Mouse (Mus musculus) midbrain, postnatal 0 days (tissue): ENCODE results near the gene Tescl. TPM values are rescaled to one million over a fixed set of nuclear protein-coding genes. Genes with fewer than 3 reads are reported as not detected.

ENCODE experiments used
- ATAC-seq: fragments of 200-750 bp; cut with Nextera tagmentation; 2 replicates; pipeline ENCODE4 v1.8.0; 2017; ENCODE audit warnings: moderate number of reproducible peaks, mild to moderate bottlenecking, moderate TSS enrichment, moderate library complexity; ENCODE audit not compliant: low FRiP score
- DNase-seq: peaks from one replicate; pipeline ENCODE4 v3.0.0-alpha.2; 2015; ENCODE audit warnings: low spot score
- H3K27ac ChIP-seq: fragments of 300-500 bp; sonication (generic); 2 replicates; pipeline ENCODE4 v1.5.1; 2014; ENCODE audit warnings: low read depth, mild to moderate bottlenecking, low read length, mixed read lengths
- H3K27me3 ChIP-seq: fragments of 300-500 bp; sonication (generic); 2 replicates; pipeline ENCODE4 v1.6.1; 2014; ENCODE audit warnings: low read length, control low read depth, mixed read lengths; ENCODE audit not compliant: insufficient read depth
- H3K36me3 ChIP-seq: fragments of 300-500 bp; sonication (generic); 2 replicates; pipeline ENCODE4 v1.6.1; 2014; ENCODE audit warnings: low read length, control low read depth, mixed read lengths; ENCODE audit not compliant: insufficient read depth
- H3K4me1 ChIP-seq: fragments of 300-500 bp; sonication (generic); 2 replicates; pipeline ENCODE4 v1.6.1; 2014; ENCODE audit warnings: mild to moderate bottlenecking, control low read depth, antibody characterized with exemption, low read length, mixed read lengths; ENCODE audit not compliant: insufficient read depth
- H3K4me2 ChIP-seq: fragments of 300-500 bp; sonication (generic); 2 replicates; pipeline ENCODE4 v1.6.1; 2014; ENCODE audit warnings: low read depth, mild to moderate bottlenecking, low read length, mixed read lengths; ENCODE audit not compliant: poor library complexity, severe bottlenecking
- H3K4me3 ChIP-seq: fragments of 300-500 bp; sonication (generic); 2 replicates; pipeline ENCODE4 v1.5.1; 2014; ENCODE audit warnings: low read depth, mild to moderate bottlenecking, low read length, moderate library complexity
- H3K9ac ChIP-seq: fragments of 300-500 bp; sonication (generic); replicated peaks from 2 replicates; pipeline ENCODE4 v1.6.1; 2014; ENCODE audit warnings: mild to moderate bottlenecking, low read length, moderate library complexity, mixed read lengths; ENCODE audit not compliant: poor library complexity, severe bottlenecking
- H3K9me3 ChIP-seq: fragments of 300-500 bp; sonication (generic); 2 replicates; pipeline ENCODE4 v1.6.1; 2016; ENCODE audit warnings: low read length, control low read depth
- CTCF ChIP-seq: IDR thresholded peaks from 2 replicates; pipeline ENCODE4 v1.5.1; 2016; ENCODE audit warnings: antibody characterized with exemption, mild to moderate bottlenecking
- WGBS: fragments of 180-500 bp; shearing (Covaris S2); extraction: QIAGEN DNeasy Blood & Tissue Kit; methylation state at CpG from one replicate; pipeline ENCODE4 v1.1.7; 2014; 5-methylcytosine and 5-hydroxymethylcytosine counted together
- polyA plus RNA-seq: library from polyadenylated mRNA; unstranded; fragments of >200 nt; fragmentation: Nextera tagmentation; extraction: Ambion mirVana; gene quantifications from 2 replicates; pipeline ENCODE4 v1.2.1, GENCODE M21; 2015
- total RNA-seq: library from RNA; depleted of rRNA; stranded (reverse); fragments of >200 nt; gene quantifications from 2 replicates; pipeline ENCODE4 v1.2.3, GENCODE M21; 2014

Gene Tescl
- total and polyA plus RNA-seq, 2 experiments from 2014 or later, result 0.19 TPM; not detected in 1

DNA sequence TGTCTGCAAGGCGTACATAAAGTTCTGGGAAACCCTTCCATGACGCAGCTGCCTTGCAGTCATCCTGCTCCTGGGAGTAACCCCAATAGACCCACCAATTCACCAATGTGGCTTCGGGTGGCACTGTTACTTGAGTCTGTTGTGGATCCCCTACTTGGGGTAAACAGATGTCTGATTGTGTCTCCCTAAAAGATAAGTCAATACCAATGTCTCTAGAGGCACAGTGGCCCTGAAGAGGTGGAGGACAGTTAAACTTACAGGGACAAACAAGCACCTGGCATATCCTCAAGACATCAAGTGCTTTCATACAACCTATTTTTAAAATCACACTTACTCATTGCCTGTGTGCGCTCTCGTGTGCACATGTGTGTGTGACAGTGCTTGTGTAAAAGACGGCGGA lies 38.4 kb downstream of the Tescl start:
- WGBS, result 97% methylated on average over 7 of the region's 7 CpGs
- no peaks in the 10 kb centered on the region for H3K27me3 ChIP-seq
- peaks cover 50% of the 10 kb centered on the region for H3K36me3 ChIP-seq
- ATAC-seq (no peak), DNase-seq (no peak)
- H3K9ac ChIP-seq, result no peak overlapping the region
- no peaks in the 10 kb centered on the region for H3K4me1 ChIP-seq
- no peak overlapping the region for H3K27ac ChIP-seq
- H3K9me3 ChIP-seq, result 0 out of 2 replicates have a peak, but pooled peaks cover 4% of the 10 kb centered on the region
- H3K4me2 ChIP-seq, result no peak overlapping the region
- no peak for TF ChIP-seq CTCF
- H3K4me3 ChIP-seq, result no peak overlapping the region

DNA sequence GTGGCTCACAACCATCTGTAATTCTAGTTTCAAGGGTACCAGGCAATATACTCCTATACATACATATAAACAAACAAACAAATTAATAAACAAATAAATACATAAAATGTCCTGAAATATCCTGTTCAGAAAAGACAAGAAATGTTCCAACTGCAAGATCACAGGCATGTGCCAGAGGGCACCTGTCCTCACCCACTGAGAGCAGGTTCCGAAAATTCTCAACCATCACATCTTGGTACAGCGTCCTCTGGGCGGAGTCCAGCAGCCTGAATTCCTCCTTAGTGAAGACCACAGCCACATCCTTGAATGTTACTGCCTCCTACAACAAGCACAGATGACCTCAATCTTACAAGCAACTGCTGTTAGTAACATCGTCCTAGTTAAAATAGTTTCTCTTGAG lies 39.0 kb downstream of the Tescl start:
- Histone ChIP-seq H3K27ac (no peak overlapping the region), H3K9ac (no peak overlapping the region), H3K27me3 (no peaks in the 10 kb centered on the region), H3K4me1 (no peaks in the 10 kb centered on the region), H3K9me3 (0 out of 2 replicates have a peak, but pooled peaks cover 4% of the 10 kb centered on the region), H3K4me2 (no peak overlapping the region), H3K4me3 (no peak overlapping the region), H3K36me3 (peaks cover 55% of the 10 kb centered on the region)
- no peak for TF ChIP-seq CTCF
- WGBS, result 97% methylated on average over 4 of the region's 4 CpGs
- no peak for ATAC-seq
- no peak for DNase-seq

DNA sequence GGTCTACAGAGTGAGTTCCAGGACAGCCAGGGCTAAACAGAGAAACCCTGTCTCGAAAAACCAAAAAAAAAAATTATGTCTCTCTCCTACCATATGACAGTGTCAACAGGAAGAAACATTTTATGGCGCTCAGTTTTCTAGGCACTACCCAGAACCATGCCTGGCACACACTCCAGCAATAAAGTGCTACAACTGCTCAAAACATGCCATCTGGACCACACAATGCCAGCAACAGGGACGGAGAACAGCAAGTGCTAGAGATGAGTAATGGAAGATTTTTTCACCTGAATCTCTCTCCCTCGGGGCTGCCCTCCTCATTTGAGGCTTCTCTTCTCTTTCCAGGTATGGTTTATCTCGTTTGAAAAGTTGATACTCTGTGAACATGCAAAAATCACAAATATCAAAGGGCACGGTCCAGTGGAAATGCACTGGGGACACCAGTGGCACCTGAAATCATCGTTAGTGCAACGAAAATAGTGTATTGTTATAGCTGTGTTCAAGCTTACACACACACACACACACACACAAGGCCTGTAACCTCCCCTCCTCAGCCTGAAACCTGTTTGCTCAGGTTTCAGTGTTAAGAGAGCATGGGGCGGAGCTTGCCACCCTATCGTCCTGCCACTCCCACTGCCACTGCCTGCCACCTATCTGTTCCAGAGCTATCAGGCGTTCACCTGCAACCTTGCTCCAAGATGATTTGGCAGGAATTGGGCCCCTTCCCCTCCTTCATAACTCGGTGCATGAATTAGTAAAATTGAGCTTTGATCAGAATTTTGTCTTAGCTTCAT lies 40.5 kb downstream of the Tescl start:
- Histone ChIP-seq H3K4me3 (no peak overlapping the region), H3K36me3 (peaks cover 55% of the 10 kb centered on the region), H3K27me3 (no peaks in the 10 kb centered on the region), H3K4me1 (no peaks in the 10 kb centered on the region), H3K27ac (no peak overlapping the region), H3K9ac (no peak overlapping the region), H3K4me2 (no peak overlapping the region), H3K9me3 (0 out of 2 replicates have a peak, but pooled peaks cover 4% of the 10 kb centered on the region)
- 92% methylated on average over 12 of the region's 12 CpGs for WGBS
- no peak for DNase-seq
- TF ChIP-seq CTCF, result no peak
- no peak for ATAC-seq

DNA sequence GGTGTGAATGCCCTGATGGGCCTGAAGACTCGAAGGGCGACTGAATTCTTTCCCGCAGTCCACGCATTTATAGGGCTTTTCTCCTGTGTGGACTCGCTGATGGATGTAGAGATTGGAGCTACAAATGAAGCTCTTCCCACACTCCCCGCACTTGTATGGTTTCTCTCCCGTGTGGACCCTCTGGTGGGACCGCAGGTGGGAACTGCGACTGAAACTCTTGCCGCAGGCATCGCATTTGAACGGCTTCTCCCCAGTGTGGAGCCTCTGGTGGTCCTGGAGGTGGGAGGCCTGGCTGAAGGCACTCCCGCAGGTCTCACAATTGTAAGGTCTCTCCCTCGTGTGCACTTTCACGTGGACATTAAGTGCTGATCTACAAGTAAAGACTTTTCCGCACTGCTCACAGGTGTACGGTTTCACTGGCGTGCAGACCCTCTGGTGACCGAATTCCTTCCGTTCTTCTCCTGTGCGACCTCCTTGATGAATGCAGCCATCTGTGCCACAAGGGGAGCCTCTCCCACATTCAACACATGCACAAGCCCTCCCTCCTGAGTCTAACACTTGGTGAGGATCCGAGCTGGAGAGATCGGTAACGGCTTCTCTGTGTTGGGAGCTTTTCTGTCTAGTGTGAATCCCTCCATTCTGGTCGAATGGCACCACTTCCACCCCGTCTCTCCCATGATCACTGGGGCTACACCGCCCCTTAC lies 42.2 kb downstream of the Tescl start:
- no peak overlapping the region for H3K4me2 ChIP-seq
- DNase-seq (no peak), ATAC-seq (no peak)
- H3K9ac ChIP-seq, result no peak overlapping the region
- 94% methylated on average over 27 of the region's 27 CpGs for WGBS
- no peaks in the 10 kb centered on the region for H3K27me3 ChIP-seq
- H3K36me3 ChIP-seq, result peaks cover 62% of the 10 kb centered on the region
- TF ChIP-seq CTCF, result no peak
- no peak overlapping the region for H3K4me3 ChIP-seq
- H3K27ac ChIP-seq, result no peak overlapping the region
- H3K9me3 ChIP-seq, result 0 out of 2 replicates have a peak, but pooled peaks cover 4% of the 10 kb centered on the region
- H3K4me1 ChIP-seq, result no peaks in the 10 kb centered on the region

DNA sequence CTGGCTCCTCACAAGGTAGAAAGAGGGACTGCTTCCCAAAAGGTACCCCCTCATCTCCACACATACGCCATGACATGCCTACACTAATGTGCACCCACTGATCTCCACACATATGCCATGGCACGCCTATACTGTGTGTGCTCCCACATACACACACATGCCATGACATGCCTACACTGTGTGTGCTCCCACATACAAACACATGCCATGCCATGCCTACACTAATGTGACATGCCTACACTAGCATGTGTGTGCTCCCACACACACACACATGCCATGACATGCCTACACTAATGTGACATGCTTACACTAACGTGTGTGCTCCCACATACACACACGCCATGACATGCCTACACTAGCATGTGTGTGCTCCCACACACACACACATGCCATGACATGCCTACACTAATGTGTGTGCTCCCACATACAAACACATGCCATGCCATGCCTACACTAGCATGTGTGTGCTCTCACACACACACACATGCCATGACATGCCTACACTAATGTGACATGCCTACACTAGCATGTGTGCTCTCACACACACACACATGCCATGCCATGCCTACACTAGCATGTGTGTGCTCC lies 43.5 kb downstream of the Tescl start:
- peaks cover 49% of the 10 kb centered on the region for H3K36me3 ChIP-seq
- 97% methylated on average over 4 of the region's 4 CpGs for WGBS

More for the DNA sequence above, 43.5 kb downstream of the Tescl start:
- no peak overlapping the region for H3K4me2 ChIP-seq
- no peak overlapping the region for H3K4me3 ChIP-seq
- H3K9me3 ChIP-seq, result 0 out of 2 replicates have a peak, but pooled peaks cover 4% of the 10 kb centered on the region
- ATAC-seq, result no peak
- H3K27me3 ChIP-seq, result no peaks in the 10 kb centered on the region
- H3K9ac ChIP-seq, result no peak overlapping the region
- H3K27ac ChIP-seq, result no peak overlapping the region
- no peak for TF ChIP-seq CTCF
- no peak for DNase-seq
- H3K4me1 ChIP-seq, result no peaks in the 10 kb centered on the region
